Mouse (Mus musculus) stomach, embryonic 14.5 days (tissue): ENCODE data around the gene Zfp367. TPM values are rescaled to one million over a fixed set of nuclear protein-coding genes. Genes with fewer than 3 reads are reported as not detected.
A peak's percentile ranks its signal among the peaks of the same experiment; 100 is the strongest.

ENCODE experiments used
- ATAC-seq: fragments of 200-750 bp; cut with Nextera tagmentation; 2 replicates; pipeline ENCODE4 v1.8.0; 2017; ENCODE audit warnings: low read depth, moderate TSS enrichment; ENCODE audit not compliant: insufficient number of reproducible peaks, insufficient read depth, low FRiP score
- H3K27ac ChIP-seq: fragments of 300-500 bp; sonication (generic); 2 replicates; pipeline ENCODE4 v1.5.1; 2014; ENCODE audit warnings: mild to moderate bottlenecking, low read length, moderate library complexity, mixed read lengths
- H3K27me3 ChIP-seq: fragments of 300-500 bp; sonication (generic); 2 replicates; pipeline ENCODE4 v1.6.1; 2014; ENCODE audit warnings: low read length, control low read depth, mixed read lengths; ENCODE audit not compliant: control insufficient read depth, insufficient read depth
- H3K36me3 ChIP-seq: fragments of 300-500 bp; sonication (generic); 2 replicates; pipeline ENCODE4 v1.6.1; 2014; ENCODE audit warnings: mild to moderate bottlenecking, control low read depth, low read length, moderate library complexity, mixed read lengths; ENCODE audit not compliant: control insufficient read depth, insufficient read depth
- H3K4me1 ChIP-seq: fragments of 300-500 bp; sonication (generic); 2 replicates; pipeline ENCODE4 v1.6.1; 2014; ENCODE audit warnings: low read length, control low read depth, mixed read lengths; ENCODE audit not compliant: control insufficient read depth, insufficient read depth
- H3K4me2 ChIP-seq: fragments of 300-500 bp; sonication (generic); replicated peaks from 2 replicates; pipeline ENCODE4 v1.6.1; 2014; ENCODE audit warnings: low read depth, low read length, control low read depth
- H3K4me3 ChIP-seq: fragments of 300-500 bp; sonication (generic); 2 replicates; pipeline ENCODE4 v1.5.1; 2014; ENCODE audit warnings: low read depth, low read length, control low read depth
- H3K9ac ChIP-seq: fragments of 300-500 bp; sonication (generic); replicated peaks from 2 replicates; pipeline ENCODE4 v1.6.1; 2014; ENCODE audit warnings: low read depth, mild to moderate bottlenecking, control low read depth, low read length, moderate library complexity, mixed read lengths
- H3K9me3 ChIP-seq: fragments of 300-500 bp; sonication (generic); 2 replicates; pipeline ENCODE4 v1.6.1; 2016; ENCODE audit warnings: low read depth, low read length, control low read depth; ENCODE audit not compliant: control insufficient read depth
- WGBS: fragments of 180-500 bp; shearing (Covaris S2); extraction: QIAGEN DNeasy Blood & Tissue Kit; methylation state at CpG from one replicate; pipeline ENCODE4 v1.1.7; 2014; 5-methylcytosine and 5-hydroxymethylcytosine counted together
- polyA plus RNA-seq: library from polyadenylated mRNA; unstranded; fragments of >200 nt; fragmentation: Nextera tagmentation; extraction: Ambion mirVana; gene quantifications from 2 replicates; pipeline ENCODE4 v1.2.1, GENCODE M21; 2014

Zfp367 gene
- polyA plus RNA-seq = 22.1 and 26.1 TPM in 2 replicates

GRCm38 (mm10) chr13:64153083-64153682, at the start of gene Zfp367:
Gene Zfp367 (minus strand): TSS chr13:64153202.
- Histone ChIP-seq H3K27me3 (no peaks in the 10 kb centered on the region), H3K36me3 (no peaks in the 10 kb centered on the region), H3K4me2 (peak within 1 kb of the TSS; percentile 82), H3K4me1 (peaks cover 18% of the 10 kb centered on the region; the same call in 1 of the 2 replicates), H3K4me3 (peak within 1 kb of the TSS; percentile 91), H3K27ac (peak within 1 kb of the TSS; percentile 94), H3K9ac (peak within 1 kb of the TSS; percentile 74), H3K9me3 (no peaks in the 10 kb centered on the region)
- under 1% methylated on average over 56 of the region's 56 CpGs for WGBS
- ATAC-seq = peak; percentile 96

DNA sequence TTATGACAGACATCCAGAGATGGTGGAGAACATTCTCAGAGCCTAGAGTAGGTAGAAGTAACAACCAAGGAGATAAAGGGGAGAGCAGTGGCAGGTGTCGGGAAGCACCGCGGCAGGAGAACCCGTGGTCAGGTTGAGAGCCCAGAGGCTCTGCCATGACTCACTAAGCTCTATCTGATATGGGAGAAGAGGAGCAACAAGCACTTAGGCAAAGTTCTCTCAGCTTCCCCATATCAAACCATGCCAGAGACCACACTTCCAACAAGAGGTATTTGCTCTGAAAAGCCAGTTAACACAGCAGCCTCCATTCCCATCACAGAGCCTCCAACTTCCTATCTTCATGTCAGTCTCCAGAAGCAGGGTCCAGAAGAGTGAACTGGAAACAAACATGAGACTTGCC, 47.9 kb upstream of the Zfp367 start:
- Histone ChIP-seq H3K4me3 (no peak overlapping the region), H3K4me2 (no peak overlapping the region), H3K36me3 (peaks cover 2% of the 10 kb centered on the region; the same call in 1 of the 2 replicates), H3K27ac (no peak overlapping the region), H3K9me3 (no peaks in the 10 kb centered on the region), H3K4me1 (no peaks in the 10 kb centered on the region; the same call in 1 of the 2 replicates), H3K27me3 (no peaks in the 10 kb centered on the region), H3K9ac (no peak overlapping the region)
- 95% methylated on average over 4 of the region's 4 CpGs for WGBS
- no peak for ATAC-seq

DNA sequence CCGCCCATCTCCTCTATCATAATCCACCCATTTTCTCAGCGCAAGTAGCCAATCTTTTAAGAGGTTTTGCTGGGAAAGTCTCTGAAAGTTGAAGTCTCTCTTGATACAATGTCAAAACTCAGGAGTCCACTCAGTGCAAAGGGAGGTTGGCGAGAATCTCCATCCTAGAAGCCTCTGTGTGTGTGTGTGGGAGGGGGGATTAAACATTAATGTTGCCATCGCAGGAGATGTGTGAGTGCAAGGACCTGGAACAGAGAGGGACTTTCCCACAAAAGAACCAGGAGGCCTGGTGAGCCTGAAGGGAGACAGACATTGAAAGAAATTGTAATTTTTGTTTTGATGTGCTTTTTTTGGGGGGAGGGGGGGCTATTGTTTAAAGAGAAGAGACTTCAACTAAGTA, 45.3 kb upstream of the Zfp367 start:
- Histone ChIP-seq H3K36me3 (peaks cover 5% of the 10 kb centered on the region; the same call in 1 of the 2 replicates), H3K4me3 (no peak overlapping the region), H3K27me3 (no peaks in the 10 kb centered on the region), H3K4me1 (no peaks in the 10 kb centered on the region; the same call in 1 of the 2 replicates), H3K9ac (no peak overlapping the region), H3K4me2 (no peak overlapping the region), H3K27ac (no peak overlapping the region), H3K9me3 (no peaks in the 10 kb centered on the region)
- no peak for ATAC-seq
- WGBS = 90% methylated on average over 4 of the region's 4 CpGs

GRCm38 (mm10) chr13:64197899-64198298, 44.9 kb upstream of the Zfp367 start:
- H3K4me1 ChIP-seq = no peaks in the 10 kb centered on the region
- WGBS = 68% methylated on average over 6 of the region's 6 CpGs
- H3K4me2 ChIP-seq = no peak overlapping the region
- no peak overlapping the region for H3K9ac ChIP-seq
- peaks cover 5% of the 10 kb centered on the region; the same call in 1 of the 2 replicates for H3K36me3 ChIP-seq
- H3K27me3 ChIP-seq = no peaks in the 10 kb centered on the region
- no peak for ATAC-seq
- H3K9me3 ChIP-seq = no peaks in the 10 kb centered on the region
- H3K27ac ChIP-seq = no peak overlapping the region
- no peak overlapping the region for H3K4me3 ChIP-seq

GRCm38 (mm10) chr13:64187065-64187464, 34.1 kb upstream of the Zfp367 start:
- ATAC-seq = no peak
- Histone ChIP-seq H3K4me1 (no peaks in the 10 kb centered on the region), H3K27ac (no peak overlapping the region), H3K4me2 (no peak overlapping the region), H3K27me3 (no peaks in the 10 kb centered on the region), H3K9ac (no peak overlapping the region), H3K36me3 (no peaks in the 10 kb centered on the region), H3K9me3 (no peaks in the 10 kb centered on the region), H3K4me3 (no peak overlapping the region)

GRCm38 (mm10) chr13:64186516-64186915, 33.5 kb upstream of the Zfp367 start:
- no peak overlapping the region for H3K9ac ChIP-seq
- ATAC-seq = no peak
- WGBS = 93% methylated on average over 4 of the region's 4 CpGs
- no peaks in the 10 kb centered on the region for H3K36me3 ChIP-seq
- H3K9me3 ChIP-seq = no peaks in the 10 kb centered on the region
- no peak overlapping the region for H3K27ac ChIP-seq
- no peaks in the 10 kb centered on the region for H3K4me1 ChIP-seq
- H3K4me3 ChIP-seq = no peak overlapping the region
- H3K27me3 ChIP-seq = no peaks in the 10 kb centered on the region
- H3K4me2 ChIP-seq = no peak overlapping the region

DNA sequence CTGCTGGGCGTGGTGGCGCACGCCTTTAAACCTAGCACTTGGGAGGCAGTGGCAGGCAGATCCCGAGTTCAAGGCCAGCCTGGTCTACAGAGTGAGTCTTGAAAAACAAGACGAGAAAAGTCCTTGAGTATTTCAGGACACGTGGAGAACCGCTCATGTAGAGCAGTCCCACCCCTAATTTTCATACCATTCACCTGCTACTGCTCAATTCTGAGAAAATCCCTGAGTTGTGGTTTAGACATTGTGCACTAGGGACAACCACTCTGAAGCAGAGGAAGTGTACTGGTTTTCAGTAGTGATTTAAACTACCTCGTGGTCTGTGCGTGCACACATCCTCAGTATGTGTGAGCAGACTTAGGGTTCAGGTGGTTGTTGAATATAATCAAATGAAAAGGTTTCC, 32.6 kb upstream of the Zfp367 start:
- Histone ChIP-seq H3K27ac (no peak overlapping the region), H3K36me3 (no peaks in the 10 kb centered on the region)
- no peak for ATAC-seq

GRCm38 (mm10) chr13:64185176-64185575, 32.2 kb upstream of the Zfp367 start:
- H3K4me2 ChIP-seq = no peak overlapping the region
- 73% methylated on average over 7 of the region's 7 CpGs for WGBS
- H3K9ac ChIP-seq = no peak overlapping the region
- no peak for ATAC-seq
- H3K36me3 ChIP-seq = no peaks in the 10 kb centered on the region
- no peak overlapping the region for H3K27ac ChIP-seq
- no peaks in the 10 kb centered on the region for H3K27me3 ChIP-seq
- H3K9me3 ChIP-seq = no peaks in the 10 kb centered on the region
- H3K4me3 ChIP-seq = no peak overlapping the region
- H3K4me1 ChIP-seq = no peaks in the 10 kb centered on the region

More for the DNA sequence above, 32.6 kb upstream of the Zfp367 start:
- Histone ChIP-seq H3K9ac (no peak overlapping the region), H3K27me3 (no peaks in the 10 kb centered on the region), H3K4me2 (no peak overlapping the region), H3K9me3 (no peaks in the 10 kb centered on the region), H3K4me1 (no peaks in the 10 kb centered on the region), H3K4me3 (no peak overlapping the region)
- 94% methylated on average over 9 of the region's 9 CpGs for WGBS

DNA sequence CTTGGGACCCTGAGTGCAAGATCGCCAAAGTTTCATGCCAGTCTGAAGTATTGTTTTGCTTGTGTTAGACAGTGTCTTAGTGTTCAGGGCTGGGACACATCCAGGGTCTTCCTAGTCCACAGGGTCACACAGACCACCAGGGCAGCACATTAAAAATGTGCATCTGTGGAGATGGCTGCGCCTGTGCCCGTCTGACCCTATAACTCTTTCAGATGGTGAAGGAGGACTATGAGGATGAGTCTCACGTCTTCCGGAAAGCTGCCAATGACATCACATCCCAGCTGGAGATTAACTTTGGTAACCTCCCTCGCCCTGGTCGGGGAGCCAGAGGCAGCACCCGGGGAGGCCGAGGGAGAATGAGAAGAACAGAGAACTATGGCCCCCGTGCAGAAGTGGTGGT, 31.4 kb upstream of the Zfp367 start:
- no peaks in the 10 kb centered on the region for H3K27me3 ChIP-seq
- H3K27ac ChIP-seq = no peak overlapping the region
- 87% methylated on average over 10 of the region's 10 CpGs for whole genome bisulfite sequencing
- no peaks in the 10 kb centered on the region for H3K4me1 ChIP-seq
- H3K4me2 ChIP-seq = no peak overlapping the region
- no peak for ATAC-seq
- no peaks in the 10 kb centered on the region for H3K9me3 ChIP-seq
- H3K4me3 ChIP-seq = no peak overlapping the region
- no peaks in the 10 kb centered on the region for H3K36me3 ChIP-seq
- no peak overlapping the region for H3K9ac ChIP-seq
